Mouse (Mus musculus) c-Kit-positive CD71-positive TER-119-negative erythroid progenitor cells, embryonic 14.5 days (primary cell): Measurements from ENCODE around the gene Cdc16.
"Not testable (repeated sequence)": the region's sequence is repeated elsewhere in the genome, so short reads cannot be mapped to it uniquely, and the experiment has no call there.

Source experiments
- DNase-seq: peaks from one replicate; pipeline ENCODE4 v3.0.0-alpha.2; 2013; ENCODE audit warnings: low read depth

Cdc16 gene

GRCm38 (mm10) chr8:13756982-13757804 lies at the start of gene Cdc16:
Gene Cdc16 (plus strand): TSS chr8:13757676.
- DNase-seq = peak; percentile 78

- no peak for DNase-seq
Measured at GRCm38 (mm10) chr8:13708514-13708913, 49.0 kb upstream of the Cdc16 start.

- DNase-seq = no peak
Measured at GRCm38 (mm10) chr8:13718980-13719379, 38.5 kb upstream of the Cdc16 start.

GRCm38 (mm10) chr8:13725722-13726121 lies 31.8 kb upstream of the Cdc16 start:
- peak; percentile 34 for DNase-seq

GRCm38 (mm10) chr8:13727469-13728094 lies 29.9 kb upstream of the Cdc16 start:
- DNase-seq = no peak

- DNase-seq = no peak
Measured at GRCm38 (mm10) chr8:13740323-13740770, 17.1 kb upstream of the Cdc16 start.

GRCm38 (mm10) chr8:13740817-13741613 lies 16.5 kb upstream of the Cdc16 start:
- peak; percentile 65 for DNase-seq

- DNase-seq = not testable (repeated sequence)
Measured at GRCm38 (mm10) chr8:13746212-13746611, 11.3 kb upstream of the Cdc16 start.

- DNase-seq = no peak
Measured at GRCm38 (mm10) chr8:13747626-13748025, 9.8 kb upstream of the Cdc16 start.

- DNase-seq = peak; percentile 79
Measured at GRCm38 (mm10) chr8:13753680-13754079, 3.8 kb upstream of the Cdc16 start.

GRCm38 (mm10) chr8:13756480-13756879 lies 996 bp upstream of the Cdc16 start:
- no peak for DNase-seq

- DNase-seq = peak; percentile 79
Measured at GRCm38 (mm10) chr8:13757805-13758727, 590 bp downstream of the Cdc16 start.

- DNase-seq = no peak
Measured at GRCm38 (mm10) chr8:13769206-13769605, 11.7 kb downstream of the Cdc16 start.

- no peak for DNase-seq
Measured at GRCm38 (mm10) chr8:13780536-13780935, 23.1 kb downstream of the Cdc16 start.

GRCm38 (mm10) chr8:13785250-13785763 lies 27.8 kb downstream of the Cdc16 start, which contains the start of gene Upf3a:
Gene Upf3a (plus strand): TSS chr8:13785615.
- DNase-seq = peak; percentile 88

- peak; percentile 92 for DNase-seq
Measured at GRCm38 (mm10) chr8:13785764-13786299, 28.4 kb downstream of the Cdc16 start.

GRCm38 (mm10) chr8:13789606-13790005 lies 32.1 kb downstream of the Cdc16 start:
- no peak for DNase-seq

- no peak for DNase-seq
Measured at GRCm38 (mm10) chr8:13793097-13793745, 35.7 kb downstream of the Cdc16 start.

GRCm38 (mm10) chr8:13793746-13794101 lies 36.2 kb downstream of the Cdc16 start:
- DNase-seq = no peak

- no peak for DNase-seq
Measured at GRCm38 (mm10) chr8:13797676-13798075, 40.2 kb downstream of the Cdc16 start.
